Mouse (Mus musculus) G1E (cell line): ENCODE measurements around the gene Nek9. TPM values are rescaled to one million over a fixed set of nuclear protein-coding genes. Genes with fewer than 3 reads are reported as not detected.
"Not testable (repeated sequence)": the region's sequence is repeated elsewhere in the genome, so short reads cannot be mapped to it uniquely, and the experiment has no call there.

Source experiments
- ATAC-seq: 2 replicates; pipeline ENCODE4 v1.8.0; 2016; ENCODE audit warnings: mild to moderate bottlenecking; ENCODE audit not compliant: insufficient number of reproducible peaks, poor library complexity, low FRiP score, severe bottlenecking; ENCODE audit errors: extremely low read depth
- DNase-seq: peaks from one replicate; pipeline ENCODE4 v3.0.0; 2012; ENCODE audit warnings: low spot score
- H3K27me3 ChIP-seq: 2 replicates; pipeline ENCODE4 v1.6.1; 2012; ENCODE audit warnings: mild to moderate bottlenecking, low read length, inconsistent platforms; ENCODE audit not compliant: insufficient read depth
- H3K36me3 ChIP-seq: replicated peaks from 2 replicates; pipeline ENCODE3; 2012; ENCODE audit warnings: mild to moderate bottlenecking, inconsistent platforms
- H3K4me1 ChIP-seq: 2 replicates; pipeline ENCODE4 v1.6.1; 2012; ENCODE audit warnings: low read depth, low read length, inconsistent platforms, mixed read lengths; ENCODE audit not compliant: insufficient read depth
- H3K4me3 ChIP-seq: 2 replicates; pipeline ENCODE4 v1.5.1; 2012; ENCODE audit warnings: low read depth, mild to moderate bottlenecking, inconsistent platforms, low read length, moderate library complexity, mixed read lengths
- H3K9me3 ChIP-seq: replicated peaks from 2 replicates; pipeline ENCODE4 v1.6.1; 2012; ENCODE audit warnings: inconsistent platforms
- CTCF ChIP-seq: IDR thresholded peaks from 2 replicates; pipeline ENCODE4 v1.5.1; 2012; ENCODE audit warnings: low read depth, low read length, inconsistent platforms, mixed read lengths
- GATA1 ChIP-seq: IDR thresholded peaks from 2 replicates; pipeline ENCODE4 v1.6.1; 2012; ENCODE audit warnings: borderline replicate concordance, low read length, inconsistent platforms, mixed read lengths
- GATA2 ChIP-seq: IDR thresholded peaks from 2 replicates; pipeline ENCODE4 v1.6.1; 2012; ENCODE audit warnings: low read depth, low read length, inconsistent platforms, borderline replicate concordance
- POLR2AphosphoS5 ChIP-seq: IDR thresholded peaks from 2 replicates; pipeline ENCODE4 v1.6.1; 2012; ENCODE audit warnings: low read depth, low read length, inconsistent platforms; ENCODE audit not compliant: insufficient replicate concordance
- TAL1 ChIP-seq: conservative IDR thresholded peaks from 2 replicates; pipeline ENCODE4 v1.6.1; 2012; ENCODE audit warnings: low read depth, low read length, inconsistent platforms, mixed read lengths
- polyA plus RNA-seq: library from polyadenylated mRNA; stranded (reverse); fragments of >175 nt; gene quantifications from 2 replicates; pipeline ENCODE4 v1.2.3, GENCODE M21; 2012
- total RNA-seq, 2 experiments: library from RNA; stranded (forward) in 1 of 2; stranded (reverse) in 1 of 2; fragments of 200-1000 nt in 1 of 2; fragments of >200 nt in 1 of 2; fragmentation: Nextera tagmentation in 1 of 2; gene quantifications; 2 replicates each; pipeline ENCODE4 v1.2.3; 2014 to 2017

The Nek9 gene
- total and polyA plus RNA-seq, 3 experiments: 30.5 to 126 (median 62.9) TPM

GRCm38 (mm10) chr12:85284331-85284730, 54.8 kb downstream of the Nek9 start:
- no peak for DNase-seq
- H3K4me3 ChIP-seq: no peak overlapping the region
- H3K36me3 ChIP-seq: peaks cover 2% of the 10 kb centered on the region
- peaks cover 59% of the 10 kb centered on the region for H3K4me1 ChIP-seq
- no peaks in the 10 kb centered on the region for H3K9me3 ChIP-seq
- H3K27me3 ChIP-seq: no peaks in the 10 kb centered on the region
- TF ChIP-seq POLR2AphosphoS5 (no peak), TAL1 (no peak), CTCF (no peak), GATA1 (no peak), GATA2 (no peak)
- ATAC-seq: no peak

- not testable (repeated sequence) for DNase-seq, ATAC-seq, H3K4me3 ChIP-seq, H3K9me3 ChIP-seq, H3K27me3 ChIP-seq
- H3K4me1 ChIP-seq: peaks cover 51% of the 10 kb centered on the region
- H3K36me3 ChIP-seq: peaks cover 25% of the 10 kb centered on the region
Observed at GRCm38 (mm10) chr12:85281756-85282155, 57.4 kb downstream of the Nek9 start.

DNA sequence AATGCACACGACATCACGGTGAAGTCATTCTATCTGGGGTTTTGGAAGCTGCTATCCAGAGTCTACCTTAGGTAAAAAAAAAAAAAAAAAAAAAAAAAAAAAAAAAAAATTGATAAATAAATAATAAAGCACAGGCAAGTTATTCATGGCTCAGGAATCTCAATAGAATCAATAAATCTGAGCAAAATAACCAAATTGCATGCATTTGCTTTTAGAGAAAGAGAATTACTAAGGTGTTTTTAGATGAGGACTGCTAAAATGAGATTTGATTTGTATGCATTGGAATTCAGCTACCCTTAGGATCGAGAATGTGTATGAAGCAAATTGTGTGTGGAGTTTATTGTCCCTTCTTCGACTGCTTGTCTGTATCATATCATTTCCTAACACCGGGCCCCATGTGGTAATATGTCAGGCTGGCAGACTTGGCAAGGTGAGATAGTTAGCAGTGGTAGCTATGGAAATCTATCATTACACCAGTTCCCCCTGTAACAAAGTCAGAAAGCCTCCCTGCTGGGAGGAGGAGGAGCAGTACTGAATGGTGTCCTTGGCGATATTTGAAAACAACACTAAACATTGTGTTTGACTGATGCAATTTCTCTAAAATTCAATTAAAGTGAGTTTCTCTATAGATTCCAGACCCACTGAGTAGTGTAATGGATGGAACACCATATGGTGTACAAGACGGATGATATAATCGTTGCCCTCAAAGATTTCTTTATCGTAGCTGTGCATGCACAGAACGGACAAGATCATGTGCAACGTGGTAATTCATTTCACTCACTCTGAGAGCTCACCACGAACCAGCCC, 58.1 kb downstream of the Nek9 start:
- TF ChIP-seq GATA2 (no peak), GATA1 (no peak), CTCF (no peak), TAL1 (no peak), POLR2AphosphoS5 (no peak)
- Histone ChIP-seq H3K4me3 (peak overlapping the region; percentile 81; the same call in 1 of the 2 replicates), H3K36me3 (peaks cover 32% of the 10 kb centered on the region), H3K27me3 (no peaks in the 10 kb centered on the region), H3K9me3 (no peaks in the 10 kb centered on the region), H3K4me1 (peaks cover 46% of the 10 kb centered on the region)
- DNase-seq: no peak
- ATAC-seq: no peak

DNA sequence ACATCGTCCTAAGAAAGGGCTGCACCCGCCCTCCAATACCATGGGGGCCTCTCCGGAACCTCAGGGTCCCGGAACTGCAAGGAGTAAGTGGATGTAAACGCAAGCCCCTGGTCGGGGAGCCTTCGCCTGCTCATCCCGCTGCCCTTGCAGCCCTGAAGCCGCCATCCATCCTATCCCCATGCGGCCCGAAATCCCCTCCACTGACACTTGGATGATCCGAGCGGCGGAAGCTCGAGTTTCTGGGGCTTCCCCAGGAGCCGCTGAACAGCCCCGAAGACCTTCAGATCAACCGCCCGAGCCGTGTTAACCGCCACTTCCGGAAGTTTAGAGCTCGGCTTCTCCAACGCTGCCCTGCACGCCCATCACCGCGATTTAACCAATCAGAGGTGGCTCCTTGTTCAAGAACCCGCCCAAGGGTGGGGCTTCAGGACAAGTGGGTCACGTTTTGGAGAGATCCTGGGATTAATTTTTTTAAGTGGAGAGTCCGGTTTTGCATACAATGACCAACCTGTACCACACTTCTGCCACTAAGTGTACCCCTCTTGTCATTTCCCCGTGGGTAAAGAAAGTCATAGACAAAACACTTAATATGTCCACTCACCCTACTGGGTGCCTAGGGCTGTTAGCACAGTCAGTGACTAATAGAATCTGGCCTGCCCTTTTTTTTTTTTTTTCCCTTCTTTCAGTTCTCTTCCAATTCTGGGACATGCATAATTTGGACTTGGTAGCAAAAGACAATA, 58.9 kb downstream of the Nek9 start:
- no peaks in the 10 kb centered on the region for H3K9me3 ChIP-seq
- DNase-seq (peak; percentile 98), ATAC-seq (peak; percentile 98)
- peak overlapping the region; percentile 81 for H3K4me3 ChIP-seq
- TF ChIP-seq TAL1 (no peak), CTCF (no peak)
- no peaks in the 10 kb centered on the region for H3K27me3 ChIP-seq
- H3K4me1 ChIP-seq: peaks cover 43% of the 10 kb centered on the region
- H3K36me3 ChIP-seq: peaks cover 40% of the 10 kb centered on the region

- TF ChIP-seq GATA1: no peak
- TF ChIP-seq CTCF: no peak
- TF ChIP-seq TAL1: no peak
- TF ChIP-seq GATA2: no peak
- no peak for TF ChIP-seq POLR2AphosphoS5
- Histone ChIP-seq H3K4me1 (peaks cover 43% of the 10 kb centered on the region), H3K27me3 (no peaks in the 10 kb centered on the region), H3K36me3 (peaks cover 47% of the 10 kb centered on the region), H3K4me3 (peak overlapping the region; percentile 81), H3K9me3 (no peaks in the 10 kb centered on the region)
- DNase-seq: peak; percentile 29
- no peak for ATAC-seq
Observed at GRCm38 (mm10) chr12:85279396-85280080, 59.6 kb downstream of the Nek9 start.

DNA sequence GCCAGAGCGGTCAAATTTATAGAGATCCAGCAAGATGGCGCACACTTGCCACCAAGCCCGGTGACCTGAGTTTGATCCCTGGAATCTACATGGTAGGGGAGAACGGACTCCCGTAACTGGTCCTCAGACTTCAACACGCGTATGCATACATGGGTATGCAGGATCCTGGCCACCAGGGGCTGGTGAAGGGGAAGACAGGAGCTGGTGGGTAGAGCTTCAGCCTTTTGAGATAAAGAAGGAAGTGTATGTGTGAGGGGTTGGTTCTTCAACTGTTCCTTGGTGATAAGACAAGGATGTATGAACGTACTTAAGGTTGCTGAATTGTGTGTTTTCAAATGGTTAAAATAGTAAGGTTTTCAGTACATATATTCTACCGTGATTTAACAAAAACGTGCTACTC, 60.2 kb downstream of the Nek9 start:
- TF ChIP-seq GATA2 (no peak), CTCF (peak; percentile 39), GATA1 (no peak), TAL1 (peak; percentile 46)
- Histone ChIP-seq H3K9me3 (no peaks in the 10 kb centered on the region), H3K4me1 (peaks cover 38% of the 10 kb centered on the region), H3K4me3 (peak overlapping the region; percentile 42; the same call in 1 of the 2 replicates), H3K36me3 (peaks cover 52% of the 10 kb centered on the region), H3K27me3 (no peaks in the 10 kb centered on the region)
- ATAC-seq: peak; percentile 18; the same call in 1 of the 2 replicates
- DNase-seq: peak; percentile 41
